Mouse (Mus musculus): ENCODE data around the gene Sart1. TPM values are rescaled to one million over a fixed set of nuclear protein-coding genes. Genes with fewer than 3 reads are reported as not detected.
"Not testable (repeated sequence)": the region's sequence is repeated elsewhere in the genome, so short reads cannot be mapped to it uniquely, and the experiment has no call there.

Sart1 gene
- polyA plus RNA-seq, 1 experiment: 86.5 TPM

DNA sequence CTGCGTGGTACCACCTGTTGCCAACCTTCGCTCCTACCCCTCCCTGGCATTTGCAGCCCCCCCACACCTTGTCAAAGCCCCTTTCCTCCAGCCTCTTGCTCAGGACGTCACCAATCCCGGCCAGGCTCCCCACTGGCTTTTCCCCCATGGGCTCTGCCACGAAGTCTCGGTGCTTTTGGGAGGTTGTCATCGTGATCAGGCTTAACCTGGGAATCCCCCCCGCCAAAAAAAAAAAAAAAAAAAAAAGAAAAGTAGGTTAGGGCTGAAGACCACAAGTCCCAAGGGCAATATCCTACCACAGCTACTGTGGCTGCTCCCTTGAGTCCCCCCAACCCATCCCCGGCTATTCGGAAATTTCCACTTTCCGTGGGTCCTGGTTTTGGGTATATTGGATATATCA lies 22.8 kb downstream of the Sart1 start:
- WGBS: 7% methylated on average over 11 of the region's 11 CpGs
- DNase-seq: no peak
- H3K4me1 ChIP-seq (ENCODE audit: control insufficient read depth, insufficient read depth, low read length): peaks cover 3% of the 10 kb centered on the region; the same call in 1 of the 2 replicates
- TF ChIP-seq CTCF (IDR thresholded peaks at IDR 0.05; ENCODE audit: borderline replicate concordance, insufficient read depth, low read depth, low read length): no peak
- no peak for TF ChIP-seq POLR2A (IDR thresholded peaks at IDR 0.05; ENCODE audit: borderline replicate concordance, insufficient read depth, low read length)
- no peaks in the 10 kb centered on the region for H3K27me3 ChIP-seq (ENCODE audit: control insufficient read depth, insufficient read depth, low read length)
- H3K27ac ChIP-seq (ENCODE audit: insufficient read depth, low read length): no peak overlapping the region
- peak overlapping the region; percentile 67 for H3K4me3 ChIP-seq (replicated peaks; ENCODE audit: insufficient read depth, low read depth, low read length)

- TF ChIP-seq CTCF (IDR thresholded peaks at IDR 0.05; ENCODE audit: borderline replicate concordance, insufficient read depth, low read depth, low read length): no peak
- no peak for TF ChIP-seq POLR2A (IDR thresholded peaks at IDR 0.05; ENCODE audit: borderline replicate concordance, insufficient read depth, low read length)
- H3K27ac ChIP-seq (ENCODE audit: insufficient read depth, low read length): no peak overlapping the region
- H3K4me1 ChIP-seq (ENCODE audit: control insufficient read depth, insufficient read depth, low read length): peaks cover 3% of the 10 kb centered on the region; the same call in 1 of the 2 replicates
- 80% methylated on average over 2 of the region's 2 CpGs for WGBS
- no peak overlapping the region for H3K4me3 ChIP-seq (replicated peaks; ENCODE audit: insufficient read depth, low read depth, low read length)
- DNase-seq: no peak
- no peaks in the 10 kb centered on the region for H3K27me3 ChIP-seq (ENCODE audit: control insufficient read depth, insufficient read depth, low read length)
Observed at GRCm38 (mm10) chr19:5364124-5364523, 24.4 kb downstream of the Sart1 start.

DNA sequence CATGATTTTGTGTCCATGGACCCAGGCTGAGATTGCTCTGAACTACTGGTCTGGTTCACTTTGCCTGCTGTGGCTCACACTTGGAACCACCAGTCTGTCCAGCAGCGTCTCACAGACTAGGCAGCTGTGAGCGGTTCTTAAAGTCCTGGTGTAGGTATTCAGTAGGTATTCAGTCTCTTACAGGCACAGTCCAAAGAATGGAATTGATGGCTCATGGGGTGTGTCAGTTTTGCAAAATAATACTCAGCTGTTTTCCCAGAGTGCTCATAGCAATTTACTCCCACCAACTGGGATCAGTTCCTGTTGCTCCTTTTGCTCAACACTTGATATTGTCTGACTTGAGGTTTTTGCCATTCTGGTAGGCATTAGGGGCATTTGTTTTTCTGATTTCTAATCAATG lies 26.3 kb downstream of the Sart1 start:
- H3K27ac ChIP-seq (ENCODE audit: insufficient read depth, low read length): no peak overlapping the region
- 76% methylated on average over 2 of the region's 2 CpGs for WGBS
- no peaks in the 10 kb centered on the region; the same call in 1 of the 2 replicates for H3K4me1 ChIP-seq (ENCODE audit: control insufficient read depth, insufficient read depth, low read length)
- no peak for DNase-seq
- H3K27me3 ChIP-seq (ENCODE audit: control insufficient read depth, insufficient read depth, low read length): no peaks in the 10 kb centered on the region
- TF ChIP-seq POLR2A (IDR thresholded peaks at IDR 0.05; ENCODE audit: borderline replicate concordance, insufficient read depth, low read length) (no peak), CTCF (IDR thresholded peaks at IDR 0.05; ENCODE audit: borderline replicate concordance, insufficient read depth, low read depth, low read length) (no peak)
- H3K4me3 ChIP-seq (replicated peaks; ENCODE audit: insufficient read depth, low read depth, low read length): no peak overlapping the region

- no peak for TF ChIP-seq CTCF (IDR thresholded peaks at IDR 0.05; ENCODE audit: borderline replicate concordance, insufficient read depth, low read depth, low read length)
- no peak for TF ChIP-seq POLR2A (IDR thresholded peaks at IDR 0.05; ENCODE audit: borderline replicate concordance, insufficient read depth, low read length)
- whole genome bisulfite sequencing: no CpG with 5 or more reads among the region's 1 CpGs
- no peak overlapping the region for H3K27ac ChIP-seq (ENCODE audit: insufficient read depth, low read length)
- no peak overlapping the region for H3K4me3 ChIP-seq (replicated peaks; ENCODE audit: insufficient read depth, low read depth, low read length)
- H3K4me1 ChIP-seq (ENCODE audit: control insufficient read depth, insufficient read depth, low read length): no peaks in the 10 kb centered on the region
- H3K27me3 ChIP-seq (ENCODE audit: control insufficient read depth, insufficient read depth, low read length): no peaks in the 10 kb centered on the region
- DNase-seq: no peak
Observed at GRCm38 (mm10) chr19:5356080-5356479, 32.4 kb downstream of the Sart1 start.

GRCm38 (mm10) chr19:5353609-5354008 lies 34.9 kb downstream of the Sart1 start:
- TF ChIP-seq POLR2A (IDR thresholded peaks at IDR 0.05; ENCODE audit: borderline replicate concordance, insufficient read depth, low read length) (no peak), CTCF (IDR thresholded peaks at IDR 0.05; ENCODE audit: borderline replicate concordance, insufficient read depth, low read depth, low read length) (no peak)
- H3K27ac ChIP-seq (ENCODE audit: insufficient read depth, low read length): no peak overlapping the region
- H3K27me3 ChIP-seq (ENCODE audit: control insufficient read depth, insufficient read depth, low read length): no peaks in the 10 kb centered on the region
- no peak overlapping the region for H3K4me3 ChIP-seq (replicated peaks; ENCODE audit: insufficient read depth, low read depth, low read length)
- no peak for DNase-seq
- 72% methylated on average over 2 of the region's 2 CpGs for WGBS
- H3K4me1 ChIP-seq (ENCODE audit: control insufficient read depth, insufficient read depth, low read length): peaks cover under 1% of the 10 kb centered on the region; the same call in 1 of the 2 replicates

DNA sequence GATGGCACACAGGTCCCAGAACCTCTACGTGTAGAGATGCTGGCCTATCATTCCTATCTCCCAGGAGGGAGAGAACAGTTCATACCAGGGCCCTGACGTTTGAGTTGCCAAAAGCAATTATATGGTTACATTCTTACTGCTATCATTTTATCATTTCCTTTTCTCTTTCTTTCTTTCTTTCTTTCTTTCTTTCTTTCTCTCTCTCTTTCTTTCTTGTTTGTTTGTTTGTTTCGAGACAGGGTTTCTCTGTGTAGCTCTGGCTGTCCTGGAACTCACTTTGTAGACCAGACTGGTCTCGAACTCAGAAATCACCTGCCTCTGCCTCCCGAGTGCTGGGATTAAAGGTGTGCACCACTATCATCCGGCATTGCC lies 39.0 kb downstream of the Sart1 start, which contains the start of gene Cst6:
TSS of gene Cst6 (minus strand) at position 73 of the 372 bp plus-strand sequence.
- WGBS: 58% methylated on average over 6 of the region's 6 CpGs
- DNase-seq; H3K4me1 ChIP-seq (ENCODE audit: control insufficient read depth, insufficient read depth, low read length); H3K27me3 ChIP-seq (ENCODE audit: control insufficient read depth, insufficient read depth, low read length): not testable (repeated sequence)
- H3K4me3 ChIP-seq (replicated peaks; ENCODE audit: insufficient read depth, low read depth, low read length): peak within 1 kb of the TSS; percentile 95
- peak within 1 kb of the TSS; percentile 94 for H3K27ac ChIP-seq (ENCODE audit: insufficient read depth, low read length)

- TF ChIP-seq CTCF (IDR thresholded peaks at IDR 0.05; ENCODE audit: borderline replicate concordance, insufficient read depth, low read depth, low read length) (peak; percentile 58; the same call in 1 of the 2 replicates), POLR2A (IDR thresholded peaks at IDR 0.05; ENCODE audit: borderline replicate concordance, insufficient read depth, low read length) (peak; percentile 17; the same call in 1 of the 2 replicates)
- peak overlapping the region; percentile 94 for H3K27ac ChIP-seq (ENCODE audit: insufficient read depth, low read length)
- no peaks in the 10 kb centered on the region for H3K27me3 ChIP-seq (ENCODE audit: control insufficient read depth, insufficient read depth, low read length)
- H3K4me3 ChIP-seq (replicated peaks; ENCODE audit: insufficient read depth, low read depth, low read length): peak overlapping the region; percentile 95
- H3K4me1 ChIP-seq (ENCODE audit: control insufficient read depth, insufficient read depth, low read length): peaks cover 10% of the 10 kb centered on the region
- WGBS: 3% methylated on average over 34 of the region's 34 CpGs
- peak; percentile 64 to 80 for DNase-seq
Observed at GRCm38 (mm10) chr19:5348526-5349501, 39.7 kb downstream of the Sart1 start.

GRCm38 (mm10) chr19:5348064-5348463 lies 40.4 kb downstream of the Sart1 start:
- Histone ChIP-seq H3K4me3 (replicated peaks; ENCODE audit: insufficient read depth, low read depth, low read length) (peak overlapping the region; percentile 50), H3K4me1 (ENCODE audit: control insufficient read depth, insufficient read depth, low read length) (peaks cover 10% of the 10 kb centered on the region), H3K27me3 (ENCODE audit: control insufficient read depth, insufficient read depth, low read length) (no peaks in the 10 kb centered on the region), H3K27ac (ENCODE audit: insufficient read depth, low read length) (peak overlapping the region; percentile 27; the same call in 1 of the 2 replicates)
- 49% methylated on average over 6 of the region's 6 CpGs for WGBS
- TF ChIP-seq CTCF (IDR thresholded peaks at IDR 0.05; ENCODE audit: borderline replicate concordance, insufficient read depth, low read depth, low read length) (no peak), POLR2A (IDR thresholded peaks at IDR 0.05; ENCODE audit: borderline replicate concordance, insufficient read depth, low read length) (no peak)
- peak in 1 of 2 experiments; percentile 22 for DNase-seq

All from cerebellum, adult 2 months (tissue).